Mouse (Mus musculus): Measurements from ENCODE around the gene Xkr7. TPM values are rescaled to one million over a fixed set of nuclear protein-coding genes. Genes with fewer than 3 reads are reported as not detected.

Xkr7 gene
- polyA plus RNA-seq, 1 experiment from 2014 or later, result not detected

GRCm38 (mm10) chr2:153014758-153015593 is 16.7 kb upstream of the Xkr7 start, which contains the start of gene Pdrg1:
Pdrg1 (minus strand) TSS chr2:153015427.
- Histone ChIP-seq H3K4me3 (replicated peaks) (peak within 1 kb of the TSS; percentile 83), H3K9me3 (replicated peaks) (no peaks in the 10 kb centered on the region), H3K4me2 (peak within 1 kb of the TSS; percentile 91), H3K36me3 (replicated peaks) (peaks cover 35% of the 10 kb centered on the region), H3K27ac (replicated peaks) (no peak within 1 kb of the TSS), H3K4me1 (replicated peaks) (peaks cover 13% of the 10 kb centered on the region), H3K27me3 (peaks cover 21% of the 10 kb centered on the region), H3K9ac (peak within 1 kb of the TSS; percentile 72)
- WGBS (ENCODE audit: insufficient replicate concordance), result under 1% methylated on average over 54 of the region's 54 CpGs
- peak; percentile 91 for ATAC-seq (ENCODE audit: insufficient read depth)

DNA sequence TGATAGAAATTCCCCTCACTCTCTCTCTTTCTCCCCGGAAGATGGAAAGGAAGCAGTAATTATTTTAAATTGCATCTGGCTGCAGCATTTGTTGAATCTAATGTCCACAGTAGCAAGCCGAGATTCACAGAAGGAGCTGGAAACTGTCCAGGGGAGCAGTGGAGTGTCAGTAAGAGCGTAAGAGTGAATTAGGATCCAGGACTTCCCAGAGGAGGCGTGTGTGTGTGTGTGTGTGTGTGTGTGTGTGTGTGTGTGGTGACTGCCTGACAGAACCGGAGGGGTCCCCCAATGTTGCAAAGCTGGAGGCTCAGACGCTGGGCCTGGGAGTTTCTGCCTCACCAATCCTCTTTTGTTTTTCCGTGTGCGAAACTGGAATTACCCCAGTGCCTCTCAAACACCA is 15.8 kb upstream of the Xkr7 start:
- no peak overlapping the region for H3K4me3 ChIP-seq (replicated peaks)
- peaks cover 21% of the 10 kb centered on the region for H3K27me3 ChIP-seq
- H3K4me1 ChIP-seq (replicated peaks), result peaks cover 13% of the 10 kb centered on the region
- 42% methylated on average over 8 of the region's 8 CpGs for WGBS (ENCODE audit: insufficient replicate concordance)
- H3K27ac ChIP-seq (replicated peaks), result no peak overlapping the region
- ATAC-seq (ENCODE audit: insufficient read depth), result no peak
- no peak overlapping the region for H3K9ac ChIP-seq
- H3K9me3 ChIP-seq (replicated peaks), result no peaks in the 10 kb centered on the region
- H3K4me2 ChIP-seq, result peak overlapping the region; percentile 91; the same call in 1 of the 2 replicates
- H3K36me3 ChIP-seq (replicated peaks), result peaks cover 27% of the 10 kb centered on the region

DNA sequence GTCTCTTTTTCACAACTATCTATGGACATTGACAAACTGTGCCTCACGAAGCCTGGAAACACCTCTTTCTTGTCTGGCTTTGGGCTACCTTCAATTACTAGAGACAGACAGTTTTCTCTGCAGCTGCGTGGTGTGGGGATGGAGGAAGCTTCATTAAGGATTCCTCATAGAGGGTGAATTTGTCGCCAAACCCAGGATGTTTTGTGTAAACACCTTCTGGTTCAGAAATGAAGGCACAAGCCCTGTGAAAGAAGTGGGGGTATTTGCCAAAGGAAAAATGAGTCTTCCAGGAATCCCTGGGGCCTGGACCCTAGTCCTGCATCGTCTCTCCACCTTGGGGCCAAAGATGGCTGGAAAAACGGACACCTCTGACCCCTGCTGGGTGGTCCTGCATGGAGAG is 14.9 kb upstream of the Xkr7 start:
- WGBS (ENCODE audit: insufficient replicate concordance), result 32% methylated on average over 5 of the region's 5 CpGs
- ATAC-seq (ENCODE audit: insufficient read depth), result no peak

DNA sequence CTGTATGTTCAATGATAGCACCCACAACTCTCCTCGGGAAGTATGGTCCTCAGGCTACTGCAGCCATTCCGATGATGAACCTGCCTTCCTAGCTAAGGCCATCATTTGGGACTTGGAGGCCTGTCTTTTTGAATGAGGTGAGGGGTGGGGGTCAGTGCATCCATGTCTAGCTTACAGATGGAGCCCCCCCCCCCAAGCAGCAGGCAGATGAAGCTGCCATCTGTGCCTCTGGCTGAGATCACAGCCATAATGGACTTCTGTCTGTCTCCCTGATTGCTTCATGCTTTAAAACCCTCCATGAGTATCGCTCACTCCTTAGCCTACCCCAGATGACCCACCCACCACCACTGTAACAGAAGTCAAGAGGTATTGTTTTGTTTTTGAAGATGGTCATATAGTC is 12.3 kb upstream of the Xkr7 start:
- no peak overlapping the region for H3K27ac ChIP-seq (replicated peaks)
- WGBS (ENCODE audit: insufficient replicate concordance), result 67% methylated on average over 3 of the region's 3 CpGs
- H3K36me3 ChIP-seq (replicated peaks), result no peaks in the 10 kb centered on the region
- H3K9me3 ChIP-seq (replicated peaks), result no peaks in the 10 kb centered on the region
- no peak overlapping the region for H3K4me2 ChIP-seq
- no peak for ATAC-seq (ENCODE audit: insufficient read depth)
- no peak overlapping the region for H3K9ac ChIP-seq
- H3K4me1 ChIP-seq (replicated peaks), result peaks cover 6% of the 10 kb centered on the region
- H3K4me3 ChIP-seq (replicated peaks), result no peak overlapping the region
- H3K27me3 ChIP-seq, result peaks cover 21% of the 10 kb centered on the region

More for the DNA sequence above, 14.9 kb upstream of the Xkr7 start:
- H3K9me3 ChIP-seq (replicated peaks), result no peaks in the 10 kb centered on the region
- peaks cover 21% of the 10 kb centered on the region for H3K27me3 ChIP-seq
- H3K36me3 ChIP-seq (replicated peaks), result peaks cover 19% of the 10 kb centered on the region
- no peak overlapping the region for H3K4me3 ChIP-seq (replicated peaks)
- peaks cover 13% of the 10 kb centered on the region for H3K4me1 ChIP-seq (replicated peaks)
- H3K4me2 ChIP-seq, result no peak overlapping the region
- H3K27ac ChIP-seq (replicated peaks), result no peak overlapping the region
- H3K9ac ChIP-seq, result no peak overlapping the region

DNA sequence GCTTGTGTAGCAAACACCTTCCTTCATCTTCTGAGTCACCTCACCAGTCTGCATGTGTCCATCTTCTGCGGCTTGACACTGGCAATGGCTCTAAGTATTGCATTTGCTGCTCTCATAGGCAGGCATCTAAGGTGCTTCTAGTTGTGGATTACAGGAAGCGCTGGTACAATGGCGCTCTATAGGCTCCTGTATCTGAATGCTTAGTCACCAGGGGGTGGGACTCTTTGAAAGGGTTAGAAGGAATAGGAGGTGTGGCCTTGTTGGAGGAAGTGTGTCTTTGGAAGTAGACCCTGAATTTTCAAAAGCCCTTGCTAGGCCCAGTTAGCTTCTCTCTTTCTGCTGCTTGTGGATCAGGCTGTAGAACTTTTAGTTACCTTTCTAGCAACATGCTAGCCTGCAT is 10.5 kb upstream of the Xkr7 start:
- Histone ChIP-seq H3K9ac (no peak overlapping the region), H3K4me3 (replicated peaks) (no peak overlapping the region), H3K27me3 (peaks cover 21% of the 10 kb centered on the region), H3K27ac (replicated peaks) (no peak overlapping the region), H3K4me1 (replicated peaks) (no peaks in the 10 kb centered on the region), H3K4me2 (no peak overlapping the region), H3K9me3 (replicated peaks) (no peaks in the 10 kb centered on the region), H3K36me3 (replicated peaks) (no peaks in the 10 kb centered on the region)
- no peak for ATAC-seq (ENCODE audit: insufficient read depth)
- WGBS (ENCODE audit: insufficient replicate concordance), result 45% methylated on average over 3 of the region's 3 CpGs

- no peak overlapping the region for H3K4me2 ChIP-seq
- no peaks in the 10 kb centered on the region for H3K4me1 ChIP-seq (replicated peaks)
- WGBS (ENCODE audit: insufficient replicate concordance), result 37% methylated on average over 4 of the region's 4 CpGs
- no peak overlapping the region for H3K4me3 ChIP-seq (replicated peaks)
- H3K27ac ChIP-seq (replicated peaks), result no peak overlapping the region
- no peak for ATAC-seq (ENCODE audit: insufficient read depth)
- H3K27me3 ChIP-seq, result peaks cover 18% of the 10 kb centered on the region; the same call in 1 of the 2 replicates
- no peak overlapping the region for H3K9ac ChIP-seq
- H3K36me3 ChIP-seq (replicated peaks), result no peaks in the 10 kb centered on the region
- H3K9me3 ChIP-seq (replicated peaks), result no peaks in the 10 kb centered on the region
These were observed 8.8 kb upstream of the Xkr7 start for GRCm38 (mm10) chr2:153022855-153023254.

DNA sequence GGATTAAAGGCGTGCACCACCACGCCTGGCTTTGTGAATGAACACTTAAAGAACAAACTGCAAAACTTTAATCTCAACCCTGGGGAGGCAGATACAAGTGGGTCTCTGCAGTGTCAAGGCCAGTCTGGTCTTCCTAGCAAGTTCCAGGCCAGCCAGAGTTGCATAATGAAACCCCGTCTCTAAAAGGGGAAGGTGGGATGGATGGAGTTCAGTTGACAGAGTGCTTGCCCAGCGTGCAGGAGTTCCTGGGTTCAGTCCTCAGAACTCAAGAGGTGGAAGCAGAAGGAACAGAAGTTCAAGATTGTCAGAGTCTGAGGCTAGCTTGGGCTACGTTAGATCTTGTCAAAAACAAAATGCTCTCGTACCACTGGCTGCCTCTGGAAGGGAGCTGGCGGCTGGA is 5.6 kb upstream of the Xkr7 start:
- Histone ChIP-seq H3K36me3 (replicated peaks) (no peaks in the 10 kb centered on the region), H3K27ac (replicated peaks) (no peak overlapping the region), H3K9me3 (replicated peaks) (no peaks in the 10 kb centered on the region), H3K4me2 (no peak overlapping the region), H3K27me3 (peaks cover 36% of the 10 kb centered on the region), H3K4me1 (replicated peaks) (no peaks in the 10 kb centered on the region), H3K9ac (no peak overlapping the region), H3K4me3 (replicated peaks) (no peak overlapping the region)
- ATAC-seq (ENCODE audit: insufficient read depth), result no peak
- WGBS (ENCODE audit: insufficient replicate concordance), result 47% methylated on average over 7 of the region's 7 CpGs

GRCm38 (mm10) chr2:153027501-153027900 is 4.2 kb upstream of the Xkr7 start:
- Histone ChIP-seq H3K4me3 (replicated peaks) (no peak overlapping the region), H3K27me3 (peaks cover 51% of the 10 kb centered on the region), H3K9ac (no peak overlapping the region), H3K9me3 (replicated peaks) (no peaks in the 10 kb centered on the region), H3K36me3 (replicated peaks) (no peaks in the 10 kb centered on the region), H3K27ac (replicated peaks) (no peak overlapping the region), H3K4me1 (replicated peaks) (peaks cover 8% of the 10 kb centered on the region; the same call in 1 of the 2 replicates), H3K4me2 (no peak overlapping the region)
- WGBS (ENCODE audit: insufficient replicate concordance), result 36% methylated on average over 4 of the region's 4 CpGs
- no peak for ATAC-seq (ENCODE audit: insufficient read depth)

GRCm38 (mm10) chr2:153030422-153030821 is 1.2 kb upstream of the Xkr7 start:
- no peak for ATAC-seq (ENCODE audit: insufficient read depth)
- Histone ChIP-seq H3K9me3 (replicated peaks) (no peaks in the 10 kb centered on the region), H3K4me1 (replicated peaks) (peaks cover 8% of the 10 kb centered on the region; the same call in 1 of the 2 replicates), H3K36me3 (replicated peaks) (no peaks in the 10 kb centered on the region), H3K27me3 (peaks cover 80% of the 10 kb centered on the region), H3K9ac (no peak overlapping the region), H3K4me3 (replicated peaks) (no peak overlapping the region), H3K4me2 (no peak overlapping the region), H3K27ac (replicated peaks) (no peak overlapping the region)
- WGBS (ENCODE audit: insufficient replicate concordance), result 13% methylated on average over 4 of the region's 4 CpGs

- H3K4me1 ChIP-seq (replicated peaks), result peaks cover 8% of the 10 kb centered on the region; the same call in 1 of the 2 replicates
- H3K9me3 ChIP-seq (replicated peaks), result no peaks in the 10 kb centered on the region
- H3K4me3 ChIP-seq (replicated peaks), result peak overlapping the region; percentile 34
- H3K27ac ChIP-seq (replicated peaks), result no peak overlapping the region
- H3K36me3 ChIP-seq (replicated peaks), result no peaks in the 10 kb centered on the region
- peak overlapping the region; percentile 63 for H3K4me2 ChIP-seq
- no peak; the same call in 1 of the 2 replicates for ATAC-seq (ENCODE audit: insufficient read depth)
- 1% methylated on average over 57 of the region's 58 CpGs for WGBS (ENCODE audit: insufficient replicate concordance)
- peaks cover 73% of the 10 kb centered on the region for H3K27me3 ChIP-seq
- no peak overlapping the region for H3K9ac ChIP-seq
These were observed 611 bp downstream of the Xkr7 start for GRCm38 (mm10) chr2:153032083-153032842.

DNA sequence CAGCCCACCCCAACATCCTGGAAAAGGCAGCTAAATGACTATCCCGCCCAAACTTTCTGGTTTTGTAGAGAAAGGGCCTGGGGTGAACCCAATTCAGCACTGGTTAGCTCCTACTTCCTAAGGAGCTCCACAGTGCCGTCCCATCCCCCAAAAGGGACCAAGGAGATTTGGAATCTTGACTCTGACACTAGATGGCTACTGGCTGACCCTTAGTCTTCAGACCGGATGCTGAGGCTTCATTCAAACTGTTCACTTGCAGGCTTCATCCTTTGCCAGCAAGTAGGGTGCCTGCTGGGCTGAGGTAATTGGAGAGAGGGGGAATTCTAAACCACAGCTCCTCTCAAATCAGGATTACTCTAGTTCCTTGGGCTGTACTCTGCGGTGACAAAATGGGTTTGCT is 1.3 kb downstream of the Xkr7 start:
- no peak for ATAC-seq (ENCODE audit: insufficient read depth)
- Histone ChIP-seq H3K9me3 (replicated peaks) (no peaks in the 10 kb centered on the region), H3K9ac (no peak overlapping the region), H3K4me2 (no peak overlapping the region), H3K27me3 (peaks cover 75% of the 10 kb centered on the region), H3K36me3 (replicated peaks) (no peaks in the 10 kb centered on the region), H3K27ac (replicated peaks) (no peak overlapping the region), H3K4me3 (replicated peaks) (no peak overlapping the region), H3K4me1 (replicated peaks) (peaks cover 8% of the 10 kb centered on the region; the same call in 1 of the 2 replicates)
- 16% methylated on average over 4 of the region's 4 CpGs for WGBS (ENCODE audit: insufficient replicate concordance)
